Mouse (Mus musculus) neural tube, embryonic 11.5 days (tissue): ENCODE measurements around the gene Idh3b. TPM values are rescaled to one million over a fixed set of nuclear protein-coding genes. Genes with fewer than 3 reads are reported as not detected.
A peak's percentile ranks its signal among the peaks of the same experiment; 100 is the strongest.

Experiments
- ATAC-seq: fragments of 200-750 bp; cut with Nextera tagmentation; 2 replicates; pipeline ENCODE4 v1.8.0; 2017; ENCODE audit warnings: moderate number of reproducible peaks, mild to moderate bottlenecking, moderate TSS enrichment, moderate library complexity; ENCODE audit not compliant: insufficient read depth, low FRiP score, low TSS enrichment
- DNase-seq: peaks from one replicate; pipeline ENCODE4 v3.0.0-alpha.2; 2015; ENCODE audit warnings: low spot score
- H3K27ac ChIP-seq: fragments of 300-500 bp; sonication (generic); 2 replicates; pipeline ENCODE4 v1.5.1; 2014; ENCODE audit warnings: low read depth, mild to moderate bottlenecking, low read length
- H3K27me3 ChIP-seq: fragments of 300-500 bp; sonication (generic); 2 replicates; pipeline ENCODE4 v1.6.1; 2014; ENCODE audit warnings: mild to moderate bottlenecking, low read length, mixed read lengths; ENCODE audit not compliant: control insufficient read depth, insufficient read depth
- H3K36me3 ChIP-seq: fragments of 300-500 bp; sonication (generic); 2 replicates; pipeline ENCODE4 v1.6.1; 2014; ENCODE audit warnings: mild to moderate bottlenecking, low read length, moderate library complexity, mixed read lengths; ENCODE audit not compliant: control insufficient read depth, insufficient read depth
- H3K4me1 ChIP-seq: fragments of 300-500 bp; sonication (generic); 2 replicates; pipeline ENCODE4 v1.6.1; 2014; ENCODE audit warnings: low read length, mixed read lengths; ENCODE audit not compliant: control insufficient read depth, insufficient read depth
- H3K4me2 ChIP-seq: fragments of 300-500 bp; sonication (generic); 2 replicates; pipeline ENCODE4 v1.6.1; 2014; ENCODE audit warnings: low read depth, mild to moderate bottlenecking, moderate library complexity
- H3K4me3 ChIP-seq: fragments of 300-500 bp; sonication (generic); 2 replicates; pipeline ENCODE4 v1.5.1; 2014; ENCODE audit warnings: low read depth, low read length
- H3K9ac ChIP-seq: fragments of 300-500 bp; sonication (generic); 2 replicates; pipeline ENCODE4 v1.6.1; 2014; ENCODE audit warnings: mild to moderate bottlenecking, low read length
- H3K9me3 ChIP-seq: fragments of 300-500 bp; sonication (generic); 2 replicates; pipeline ENCODE4 v1.6.1; 2016; ENCODE audit warnings: low read length; ENCODE audit not compliant: control insufficient read depth
- WGBS: fragments of 180-500 bp; shearing (Covaris S2); extraction: QIAGEN DNeasy Blood & Tissue Kit; methylation state at CpG from one replicate; pipeline ENCODE4 v1.1.7; 2014; 5-methylcytosine and 5-hydroxymethylcytosine counted together
- polyA plus RNA-seq: library from polyadenylated mRNA; unstranded; fragments of >200 nt; fragmentation: Nextera tagmentation; extraction: Ambion mirVana; gene quantifications from 2 replicates; pipeline ENCODE4 v1.2.1, GENCODE M21; 2014

The Idh3b gene
- polyA plus RNA-seq: 148 and 149 TPM in 2 replicates

DNA sequence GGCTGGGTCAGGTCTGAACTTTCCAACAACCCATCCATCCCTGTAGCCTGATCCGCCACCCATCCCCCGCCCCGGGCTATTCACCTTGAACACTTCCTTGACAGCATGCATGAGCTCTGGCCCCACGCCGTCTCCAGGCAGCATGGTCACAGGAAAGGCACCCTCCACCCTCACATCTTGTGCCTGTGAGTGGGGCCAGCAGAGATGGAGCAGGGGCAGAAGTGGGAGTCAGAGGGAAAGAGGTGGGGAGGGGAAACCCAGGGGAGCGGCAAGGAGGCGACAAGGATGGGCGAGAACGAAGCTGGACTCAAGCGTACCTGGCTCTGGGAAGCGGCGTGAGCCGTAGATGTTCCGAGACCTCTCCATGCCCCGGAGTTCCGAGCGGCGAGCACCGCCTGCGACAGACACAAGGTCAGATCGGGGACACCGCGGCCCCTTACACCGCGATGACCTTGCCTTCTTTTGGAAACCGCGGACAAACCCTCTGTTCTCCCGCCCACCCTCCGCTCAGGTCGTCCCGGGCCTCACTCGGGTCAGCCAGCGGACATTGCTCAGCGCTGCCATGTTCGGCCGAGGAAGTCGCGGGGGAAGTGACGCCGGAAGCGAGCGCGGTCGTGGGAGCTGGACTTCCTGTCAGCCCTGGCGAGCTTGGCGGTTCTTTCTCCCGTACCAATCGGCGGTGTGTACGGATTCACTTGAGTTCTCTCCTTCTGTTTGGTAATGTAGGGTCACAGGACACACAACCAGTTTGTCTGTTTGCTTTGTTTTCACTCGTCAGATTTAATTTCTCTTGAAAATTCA, at the start of gene Idh3b:
Gene Idh3b, minus strand, starts transcription at position 694 of the 801 bp plus-strand sequence.
- Histone ChIP-seq H3K4me1 (peaks cover 10% of the 10 kb centered on the region), H3K27ac (no peak within 1 kb of the TSS), H3K36me3 (peaks cover 6% of the 10 kb centered on the region; the same call in 1 of the 2 replicates), H3K4me3 (peak within 1 kb of the TSS; percentile 76), H3K4me2 (peak within 1 kb of the TSS; percentile 77), H3K27me3 (no peaks in the 10 kb centered on the region), H3K9ac (peak within 1 kb of the TSS; percentile 72), H3K9me3 (no peaks in the 10 kb centered on the region)
- WGBS: under 1% methylated on average over 51 of the region's 51 CpGs
- DNase-seq (peak; percentile 89), ATAC-seq (peak; percentile 87)

DNA sequence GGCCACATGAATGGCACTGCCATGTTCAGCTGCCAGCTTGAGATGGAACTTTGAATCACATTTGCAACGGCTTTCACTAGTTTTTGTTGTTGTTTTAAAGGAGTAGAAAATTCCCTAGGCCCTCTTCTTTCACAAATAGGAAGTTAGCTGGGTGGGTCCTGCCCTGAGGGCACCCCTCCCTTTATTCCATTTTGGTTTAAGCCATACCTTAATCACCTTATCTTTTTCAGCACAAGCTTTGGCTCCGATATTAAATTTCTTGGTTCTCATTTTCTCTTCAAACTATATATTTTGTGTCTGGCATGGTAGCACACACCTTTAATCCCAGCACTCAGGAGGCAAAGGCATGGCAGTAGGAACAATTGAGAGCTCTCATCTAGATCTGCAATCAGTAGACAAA, 45.2 kb upstream of the Idh3b start:
- no peak overlapping the region for H3K4me3 ChIP-seq
- no peaks in the 10 kb centered on the region for H3K36me3 ChIP-seq
- H3K9me3 ChIP-seq: no peaks in the 10 kb centered on the region
- 87% methylated on average over 2 of the region's 2 CpGs for WGBS
- H3K4me2 ChIP-seq: no peak overlapping the region
- ATAC-seq: no peak
- no peaks in the 10 kb centered on the region for H3K27me3 ChIP-seq
- H3K9ac ChIP-seq: no peak overlapping the region
- no peaks in the 10 kb centered on the region for H3K4me1 ChIP-seq
- no peak for DNase-seq
- H3K27ac ChIP-seq: no peak overlapping the region

- Histone ChIP-seq H3K4me3 (no peak overlapping the region), H3K27ac (no peak overlapping the region), H3K4me1 (no peaks in the 10 kb centered on the region), H3K36me3 (no peaks in the 10 kb centered on the region), H3K4me2 (no peak overlapping the region), H3K9ac (no peak overlapping the region), H3K27me3 (no peaks in the 10 kb centered on the region), H3K9me3 (no peaks in the 10 kb centered on the region)
- DNase-seq (no peak), ATAC-seq (no peak)
- 82% methylated on average over 1 of the region's 1 CpGs for WGBS
Measured at GRCm38 (mm10) chr2:130327057-130327456, 42.7 kb upstream of the Idh3b start.

DNA sequence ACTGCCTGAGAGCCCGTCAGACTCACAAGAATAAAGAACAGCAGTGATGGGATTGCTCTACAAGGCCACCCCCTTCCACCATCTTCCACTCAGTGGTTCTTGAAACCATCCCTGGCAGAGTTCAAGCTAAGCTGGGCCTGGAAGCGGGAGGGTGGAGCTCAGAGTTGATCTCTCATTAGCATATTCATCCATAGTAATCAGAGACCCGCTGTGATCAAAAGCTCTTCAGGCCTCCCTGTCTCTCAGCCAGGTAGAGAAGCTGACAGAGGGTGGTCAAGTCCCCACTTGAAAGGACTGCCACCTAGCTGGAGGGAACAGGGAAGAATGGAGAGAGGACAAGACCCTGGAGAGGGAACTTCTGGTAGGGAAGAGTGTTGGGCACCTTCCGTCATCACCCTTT, 18.7 kb upstream of the Idh3b start:
- no peak overlapping the region for H3K4me2 ChIP-seq
- no peak for ATAC-seq
- H3K4me3 ChIP-seq: no peak overlapping the region
- H3K4me1 ChIP-seq: no peaks in the 10 kb centered on the region
- H3K36me3 ChIP-seq: no peaks in the 10 kb centered on the region
- 41% methylated on average over 4 of the region's 4 CpGs for WGBS
- H3K9ac ChIP-seq: no peak overlapping the region
- no peaks in the 10 kb centered on the region for H3K27me3 ChIP-seq
- no peak overlapping the region for H3K27ac ChIP-seq
- no peaks in the 10 kb centered on the region for H3K9me3 ChIP-seq
- no peak for DNase-seq

- DNase-seq: no peak
- Histone ChIP-seq H3K27me3 (peaks cover 15% of the 10 kb centered on the region; the same call in 1 of the 2 replicates), H3K36me3 (no peaks in the 10 kb centered on the region), H3K9ac (no peak overlapping the region), H3K27ac (no peak overlapping the region), H3K9me3 (no peaks in the 10 kb centered on the region), H3K4me2 (no peak overlapping the region), H3K4me1 (peaks cover 14% of the 10 kb centered on the region), H3K4me3 (no peak overlapping the region)
- ATAC-seq: no peak
- 84% methylated on average over 9 of the region's 9 CpGs for WGBS
Measured at GRCm38 (mm10) chr2:130297580-130297979, 13.2 kb upstream of the Idh3b start.

DNA sequence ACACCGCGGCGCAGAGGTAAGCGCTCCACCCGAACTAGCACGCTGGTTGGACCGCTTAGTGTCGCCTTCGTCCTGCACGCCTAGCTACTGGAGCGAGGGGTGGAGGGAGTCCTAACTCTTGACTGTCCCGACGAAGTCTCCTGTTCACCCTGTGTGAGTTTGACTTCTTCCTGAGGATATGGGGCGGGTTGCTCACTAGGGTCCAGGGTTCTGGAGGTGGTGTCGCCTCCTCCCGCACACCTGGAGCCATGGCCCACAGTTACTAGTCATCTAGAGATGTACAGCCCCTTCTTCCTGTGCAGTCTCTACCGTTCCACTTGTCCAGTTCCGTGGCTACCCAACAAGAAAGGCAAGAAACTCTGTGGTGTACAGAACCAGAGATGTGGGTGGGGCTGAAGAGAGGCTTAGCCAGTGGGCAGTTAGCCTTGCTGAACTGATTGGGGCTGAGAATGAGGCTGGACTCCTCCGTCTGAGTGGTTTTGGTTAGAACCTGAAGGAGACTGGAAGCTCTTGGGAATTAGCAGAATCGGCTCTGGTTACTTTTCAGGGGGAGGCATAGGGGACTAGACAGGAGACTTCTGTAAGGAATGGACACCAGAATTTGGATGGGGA, 11.9 kb upstream of the Idh3b start:
- 0 out of 2 replicates have a peak overlapping the region, but pooled peaks have one; percentile 34 for H3K27ac ChIP-seq

GRCm38 (mm10) chr2:130295331-130296133, 11.2 kb upstream of the Idh3b start:
- Histone ChIP-seq H3K36me3 (no peaks in the 10 kb centered on the region), H3K9ac (peak overlapping the region; percentile 80), H3K4me3 (peak overlapping the region; percentile 79), H3K4me1 (peaks cover 14% of the 10 kb centered on the region), H3K27me3 (peaks cover 15% of the 10 kb centered on the region; the same call in 1 of the 2 replicates), H3K9me3 (no peaks in the 10 kb centered on the region), H3K27ac (peak overlapping the region; percentile 78), H3K4me2 (peak overlapping the region; percentile 73)
- ATAC-seq: peak; percentile 71
- peak; percentile 77 for DNase-seq
- under 1% methylated on average over 47 of the region's 99 CpGs for WGBS

More for the DNA sequence above, 11.9 kb upstream of the Idh3b start:
- DNase-seq (peak; percentile 16), ATAC-seq (no peak; the same call in 1 of the 2 replicates)
- Histone ChIP-seq H3K4me2 (peak overlapping the region; percentile 73), H3K36me3 (no peaks in the 10 kb centered on the region), H3K27me3 (peaks cover 15% of the 10 kb centered on the region; the same call in 1 of the 2 replicates), H3K9me3 (no peaks in the 10 kb centered on the region), H3K4me1 (peaks cover 14% of the 10 kb centered on the region), H3K4me3 (peak overlapping the region; percentile 79), H3K9ac (peak overlapping the region; percentile 80)
- WGBS: 4% methylated on average over 20 of the region's 20 CpGs

GRCm38 (mm10) chr2:130294936-130295277, 10.6 kb upstream of the Idh3b start, which contains the start of gene Ebf4:
Ebf4 (plus strand) TSS chr2:130295169.
- Histone ChIP-seq H3K36me3 (no peaks in the 10 kb centered on the region), H3K4me3 (peak within 1 kb of the TSS; percentile 79), H3K4me1 (peaks cover 14% of the 10 kb centered on the region), H3K9ac (peak within 1 kb of the TSS; percentile 80), H3K4me2 (peak within 1 kb of the TSS; percentile 73), H3K27me3 (peaks cover 15% of the 10 kb centered on the region; the same call in 1 of the 2 replicates), H3K27ac (peak within 1 kb of the TSS; percentile 78), H3K9me3 (no peaks in the 10 kb centered on the region)
- peak; percentile 85 for DNase-seq
- 0% methylated on average over 17 of the region's 39 CpGs for WGBS
- ATAC-seq: peak; percentile 73
